Mouse (Mus musculus): Measurements from ENCODE around the gene BC051019. TPM values are rescaled to one million over a fixed set of nuclear protein-coding genes. Genes with fewer than 3 reads are reported as not detected.

Gene BC051019
- polyA plus RNA-seq (2015; fragmentation: Nextera tagmentation; extraction: Ambion mirVana) = 1.00 and 1.5 TPM in 2 replicates

DNA sequence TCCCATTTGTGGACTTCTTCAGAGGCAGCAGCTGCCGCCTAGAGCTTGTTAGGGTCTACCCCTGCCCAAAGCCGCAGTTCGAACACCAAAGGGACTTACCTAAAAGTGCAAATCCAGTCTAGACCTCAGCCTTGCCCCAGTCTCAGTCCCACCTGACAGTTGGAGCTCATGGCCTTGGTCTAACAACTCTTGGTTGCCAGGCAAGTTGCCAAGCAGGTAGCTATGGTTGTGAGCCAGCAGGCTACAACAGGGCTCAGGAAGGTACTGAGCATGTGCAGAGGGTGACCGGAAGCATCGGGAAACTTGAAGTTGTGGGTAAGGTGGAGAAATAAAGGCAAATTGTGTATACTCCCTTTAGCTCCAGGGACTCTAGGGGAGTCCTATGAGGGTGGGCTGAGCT, at the start of gene BC051019:
BC051019 (minus strand) TSS at position 154 of the 400 bp plus-strand sequence.
- no peak within 1 kb of the TSS for H3K9ac ChIP-seq (ENCODE audit: low read length)
- no peak within 1 kb of the TSS for H3K27ac ChIP-seq (ENCODE audit: low read length)
- H3K9me3 ChIP-seq (replicated peaks; ENCODE audit: control insufficient read depth, low read length) = peaks cover 3% of the 10 kb centered on the region
- no peaks in the 10 kb centered on the region for H3K27me3 ChIP-seq (ENCODE audit: control insufficient read depth, insufficient read depth, low read length)
- no peak within 1 kb of the TSS for H3K4me2 ChIP-seq (ENCODE audit: low read depth, low read length)
- ATAC-seq (replicated peaks; ENCODE audit: extremely low read depth, insufficient read depth, low FRiP score) = no peak
- H3K4me3 ChIP-seq (ENCODE audit: low read length) = no peak within 1 kb of the TSS
- H3K4me1 ChIP-seq (ENCODE audit: control insufficient read depth, insufficient read depth, low read length) = no peaks in the 10 kb centered on the region; the same call in 1 of the 2 replicates
- H3K36me3 ChIP-seq (ENCODE audit: control insufficient read depth, insufficient read depth) = no peaks in the 10 kb centered on the region
- 86% methylated on average over 5 of the region's 5 CpGs for WGBS

DNA sequence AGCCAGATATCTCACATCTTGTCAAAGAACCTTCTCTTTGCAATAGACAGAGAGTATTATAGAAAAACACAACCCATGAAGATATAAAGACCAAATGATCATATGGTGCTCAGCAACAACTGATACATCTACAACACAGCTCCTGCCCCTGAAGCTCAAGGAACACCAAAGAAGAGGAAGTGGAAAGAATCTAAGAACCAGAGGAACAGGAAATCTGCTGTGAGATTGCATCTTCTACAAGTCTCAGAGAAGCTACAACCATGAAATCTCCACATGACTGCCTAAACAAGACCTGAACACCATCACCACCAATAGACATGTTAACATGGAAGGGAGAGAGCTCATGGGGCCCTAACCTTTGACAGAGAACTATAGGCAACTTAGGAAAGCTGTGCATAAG, 48.6 kb upstream of the BC051019 start:
- H3K27ac ChIP-seq (ENCODE audit: low read length) = no peak overlapping the region
- no peak overlapping the region for H3K4me2 ChIP-seq (ENCODE audit: low read depth, low read length)
- H3K4me3 ChIP-seq (ENCODE audit: low read length) = no peak overlapping the region
- no peak overlapping the region for H3K9ac ChIP-seq (ENCODE audit: low read length)
- no peaks in the 10 kb centered on the region for H3K4me1 ChIP-seq (ENCODE audit: control insufficient read depth, insufficient read depth, low read length)
- no peaks in the 10 kb centered on the region for H3K27me3 ChIP-seq (ENCODE audit: control insufficient read depth, insufficient read depth, low read length)
- no peaks in the 10 kb centered on the region for H3K9me3 ChIP-seq (replicated peaks; ENCODE audit: control insufficient read depth, low read length)
- ATAC-seq (replicated peaks; ENCODE audit: extremely low read depth, insufficient read depth, low FRiP score) = no peak
- no peaks in the 10 kb centered on the region for H3K36me3 ChIP-seq (ENCODE audit: control insufficient read depth, insufficient read depth)

DNA sequence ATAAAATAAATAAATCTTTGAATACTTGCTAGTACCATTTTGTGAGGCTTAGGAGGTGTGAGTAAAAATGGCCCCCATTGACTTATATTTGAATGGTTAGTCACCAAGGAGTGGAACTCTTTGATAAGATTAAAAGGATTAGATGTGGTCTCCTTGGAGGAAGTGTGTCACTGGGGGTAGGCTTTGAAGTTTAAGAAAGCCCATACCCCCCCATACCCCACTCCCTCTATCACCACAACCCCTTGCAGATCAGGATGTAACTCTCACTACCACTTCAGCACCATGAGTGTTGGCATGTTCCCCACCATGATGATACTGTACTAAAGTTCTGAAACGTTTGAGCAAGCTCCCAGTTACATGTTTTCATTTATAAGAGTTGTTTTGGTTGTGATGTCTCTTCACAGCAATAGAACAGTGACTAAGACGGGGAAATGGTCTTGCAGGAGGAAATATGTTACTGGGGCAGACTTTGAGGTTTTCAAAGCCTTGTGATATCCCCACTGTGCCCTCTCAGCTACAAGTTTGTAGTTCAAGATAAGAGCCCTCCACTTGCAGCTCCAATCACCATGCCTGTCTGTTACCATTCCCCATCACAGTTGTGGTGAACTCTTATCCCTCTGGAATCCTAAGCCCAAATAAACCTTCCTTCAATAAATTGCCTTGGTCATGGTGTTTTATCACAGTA, 45.2 kb upstream of the BC051019 start:
- no peak overlapping the region for H3K27ac ChIP-seq (ENCODE audit: low read length)
- H3K27me3 ChIP-seq (ENCODE audit: control insufficient read depth, insufficient read depth, low read length) = no peaks in the 10 kb centered on the region
- no peaks in the 10 kb centered on the region for H3K36me3 ChIP-seq (ENCODE audit: control insufficient read depth, insufficient read depth)
- H3K4me3 ChIP-seq (ENCODE audit: low read length) = no peak overlapping the region
- no peaks in the 10 kb centered on the region for H3K4me1 ChIP-seq (ENCODE audit: control insufficient read depth, insufficient read depth, low read length)
- ATAC-seq (replicated peaks; ENCODE audit: extremely low read depth, insufficient read depth, low FRiP score) = no peak
- no peaks in the 10 kb centered on the region for H3K9me3 ChIP-seq (replicated peaks; ENCODE audit: control insufficient read depth, low read length)
- H3K4me2 ChIP-seq (ENCODE audit: low read depth, low read length) = no peak overlapping the region
- no peak overlapping the region for H3K9ac ChIP-seq (ENCODE audit: low read length)
- 24% methylated on average over 2 of the region's 2 CpGs for WGBS

DNA sequence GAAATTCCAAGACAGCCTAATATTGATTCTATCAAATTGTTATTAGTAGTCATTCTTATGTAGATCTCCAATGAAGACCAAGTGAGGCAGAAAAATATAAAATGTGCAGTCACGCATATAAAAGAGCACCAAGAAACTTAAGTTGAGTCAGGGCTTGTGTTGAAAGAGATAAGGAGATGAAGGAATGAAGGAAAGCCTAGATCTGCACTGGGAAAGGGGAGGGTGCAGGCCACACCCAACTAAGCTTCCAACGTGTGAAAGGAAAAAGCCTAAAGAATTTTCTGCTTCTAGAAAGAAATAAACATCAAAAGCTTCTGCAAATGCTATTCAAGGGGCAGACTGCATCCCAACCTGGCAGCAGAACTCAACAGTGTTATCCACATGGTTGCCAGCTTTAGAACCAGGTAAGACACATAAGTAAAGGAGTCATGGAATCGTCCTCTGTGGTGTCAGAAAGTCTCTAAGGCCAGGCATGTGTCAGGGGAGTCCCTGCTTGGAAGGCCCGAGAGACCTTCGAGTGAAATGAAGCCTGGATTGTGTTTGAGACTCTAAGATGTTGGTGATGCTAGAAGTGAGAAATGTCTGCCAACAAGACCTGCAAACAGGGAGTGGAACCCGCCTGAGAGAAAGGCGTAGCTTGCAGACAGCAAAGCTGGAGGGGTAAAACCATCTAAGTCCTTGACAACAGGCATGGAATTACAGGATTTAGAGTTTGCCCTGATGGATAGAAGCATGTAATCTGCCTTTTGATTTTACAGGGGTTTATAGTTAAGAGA, 44.1 kb upstream of the BC051019 start:
- Histone ChIP-seq H3K27ac (ENCODE audit: low read length) (no peak overlapping the region), H3K9ac (ENCODE audit: low read length) (no peak overlapping the region), H3K9me3 (replicated peaks; ENCODE audit: control insufficient read depth, low read length) (no peaks in the 10 kb centered on the region), H3K4me3 (ENCODE audit: low read length) (no peak overlapping the region), H3K36me3 (ENCODE audit: control insufficient read depth, insufficient read depth) (no peaks in the 10 kb centered on the region), H3K4me1 (ENCODE audit: control insufficient read depth, insufficient read depth, low read length) (no peaks in the 10 kb centered on the region), H3K27me3 (ENCODE audit: control insufficient read depth, insufficient read depth, low read length) (no peaks in the 10 kb centered on the region), H3K4me2 (ENCODE audit: low read depth, low read length) (no peak overlapping the region)
- WGBS = 80% methylated on average over 7 of the region's 7 CpGs
- no peak for ATAC-seq (replicated peaks; ENCODE audit: extremely low read depth, insufficient read depth, low FRiP score)

DNA sequence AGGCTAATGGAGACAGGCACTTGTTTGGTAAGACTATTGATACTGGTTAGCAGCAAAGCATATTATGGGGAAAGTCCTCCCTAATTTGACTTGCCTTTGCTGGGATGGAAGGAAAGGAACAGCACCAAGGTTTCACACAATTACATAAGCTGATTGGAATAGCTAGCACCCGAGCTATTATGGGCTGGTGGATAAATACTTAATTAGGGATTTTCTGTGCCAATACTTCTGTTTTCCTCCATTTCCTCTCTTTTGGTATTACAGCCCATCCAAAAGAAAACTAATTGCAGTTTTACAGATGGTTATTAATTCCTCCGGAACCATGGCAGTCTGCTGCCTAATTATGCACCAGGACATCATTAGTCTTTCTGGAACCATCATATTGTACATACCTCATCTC, 40.4 kb upstream of the BC051019 start:
- no peak overlapping the region for H3K9ac ChIP-seq (ENCODE audit: low read length)
- H3K27me3 ChIP-seq (ENCODE audit: control insufficient read depth, insufficient read depth, low read length) = no peaks in the 10 kb centered on the region
- no peak overlapping the region for H3K27ac ChIP-seq (ENCODE audit: low read length)
- no peak for ATAC-seq (replicated peaks; ENCODE audit: extremely low read depth, insufficient read depth, low FRiP score)
- WGBS = 63% methylated on average over 2 of the region's 2 CpGs
- no peaks in the 10 kb centered on the region for H3K9me3 ChIP-seq (replicated peaks; ENCODE audit: control insufficient read depth, low read length)
- no peaks in the 10 kb centered on the region for H3K36me3 ChIP-seq (ENCODE audit: control insufficient read depth, insufficient read depth)
- H3K4me2 ChIP-seq (ENCODE audit: low read depth, low read length) = no peak overlapping the region
- H3K4me1 ChIP-seq (ENCODE audit: control insufficient read depth, insufficient read depth, low read length) = no peaks in the 10 kb centered on the region
- H3K4me3 ChIP-seq (ENCODE audit: low read length) = no peak overlapping the region

DNA sequence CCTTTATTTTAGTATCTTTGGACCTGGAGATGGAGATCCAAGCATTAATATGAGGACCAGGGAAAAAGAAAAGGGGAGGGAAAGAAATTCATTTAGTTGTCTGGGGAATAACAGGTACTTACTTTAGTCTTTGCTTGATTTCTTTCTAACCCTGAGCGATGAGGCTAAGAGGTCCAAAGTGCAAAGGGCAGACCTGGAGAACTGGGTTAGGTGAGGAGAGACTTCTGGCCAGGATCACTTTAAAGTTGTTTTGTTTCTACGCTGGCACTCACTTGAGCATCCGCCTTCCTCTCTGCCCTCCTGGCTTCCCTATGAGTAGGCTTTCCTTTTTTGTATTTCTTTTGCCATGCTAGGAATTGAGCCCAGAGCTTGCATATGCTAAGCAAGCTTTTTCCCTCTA, 32.6 kb upstream of the BC051019 start:
- 100% methylated on average over 3 of the region's 3 CpGs for WGBS
- Histone ChIP-seq H3K4me3 (ENCODE audit: low read length) (no peak overlapping the region), H3K9me3 (replicated peaks; ENCODE audit: control insufficient read depth, low read length) (no peaks in the 10 kb centered on the region), H3K4me2 (ENCODE audit: low read depth, low read length) (no peak overlapping the region), H3K4me1 (ENCODE audit: control insufficient read depth, insufficient read depth, low read length) (peaks cover 7% of the 10 kb centered on the region), H3K9ac (ENCODE audit: low read length) (no peak overlapping the region), H3K27me3 (ENCODE audit: control insufficient read depth, insufficient read depth, low read length) (no peaks in the 10 kb centered on the region), H3K27ac (ENCODE audit: low read length) (no peak overlapping the region), H3K36me3 (ENCODE audit: control insufficient read depth, insufficient read depth) (no peaks in the 10 kb centered on the region)
- ATAC-seq (replicated peaks; ENCODE audit: extremely low read depth, insufficient read depth, low FRiP score) = no peak

DNA sequence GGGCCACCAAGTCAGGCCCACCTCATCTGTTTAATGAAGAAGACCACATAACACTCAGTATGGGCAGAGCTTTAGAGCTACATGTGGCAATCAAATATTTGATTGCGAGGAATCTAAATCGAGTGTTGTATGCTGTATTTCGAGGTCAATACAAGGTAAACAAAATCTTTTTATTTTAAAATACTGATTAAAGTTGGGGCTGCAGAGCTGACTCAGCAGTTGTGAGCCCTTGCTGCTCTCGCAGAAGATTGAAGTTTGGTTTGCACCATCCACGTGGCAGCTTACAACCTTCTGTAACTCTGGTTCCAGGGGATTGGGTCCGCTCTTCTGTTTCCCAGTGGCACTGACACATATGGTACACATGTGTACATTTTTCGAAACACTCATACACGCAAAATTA, 30.4 kb upstream of the BC051019 start:
- no peak overlapping the region for H3K27ac ChIP-seq (ENCODE audit: low read length)
- ATAC-seq (replicated peaks; ENCODE audit: extremely low read depth, insufficient read depth, low FRiP score) = no peak
- H3K4me1 ChIP-seq (ENCODE audit: control insufficient read depth, insufficient read depth, low read length) = peaks cover 14% of the 10 kb centered on the region
- H3K9ac ChIP-seq (ENCODE audit: low read length) = no peak overlapping the region
- 90% methylated on average over 8 of the region's 8 CpGs for WGBS
- no peaks in the 10 kb centered on the region for H3K36me3 ChIP-seq (ENCODE audit: control insufficient read depth, insufficient read depth)
- H3K27me3 ChIP-seq (ENCODE audit: control insufficient read depth, insufficient read depth, low read length) = no peaks in the 10 kb centered on the region
- H3K4me3 ChIP-seq (ENCODE audit: low read length) = no peak overlapping the region
- H3K4me2 ChIP-seq (ENCODE audit: low read depth, low read length) = no peak overlapping the region
- no peaks in the 10 kb centered on the region for H3K9me3 ChIP-seq (replicated peaks; ENCODE audit: control insufficient read depth, low read length)

DNA sequence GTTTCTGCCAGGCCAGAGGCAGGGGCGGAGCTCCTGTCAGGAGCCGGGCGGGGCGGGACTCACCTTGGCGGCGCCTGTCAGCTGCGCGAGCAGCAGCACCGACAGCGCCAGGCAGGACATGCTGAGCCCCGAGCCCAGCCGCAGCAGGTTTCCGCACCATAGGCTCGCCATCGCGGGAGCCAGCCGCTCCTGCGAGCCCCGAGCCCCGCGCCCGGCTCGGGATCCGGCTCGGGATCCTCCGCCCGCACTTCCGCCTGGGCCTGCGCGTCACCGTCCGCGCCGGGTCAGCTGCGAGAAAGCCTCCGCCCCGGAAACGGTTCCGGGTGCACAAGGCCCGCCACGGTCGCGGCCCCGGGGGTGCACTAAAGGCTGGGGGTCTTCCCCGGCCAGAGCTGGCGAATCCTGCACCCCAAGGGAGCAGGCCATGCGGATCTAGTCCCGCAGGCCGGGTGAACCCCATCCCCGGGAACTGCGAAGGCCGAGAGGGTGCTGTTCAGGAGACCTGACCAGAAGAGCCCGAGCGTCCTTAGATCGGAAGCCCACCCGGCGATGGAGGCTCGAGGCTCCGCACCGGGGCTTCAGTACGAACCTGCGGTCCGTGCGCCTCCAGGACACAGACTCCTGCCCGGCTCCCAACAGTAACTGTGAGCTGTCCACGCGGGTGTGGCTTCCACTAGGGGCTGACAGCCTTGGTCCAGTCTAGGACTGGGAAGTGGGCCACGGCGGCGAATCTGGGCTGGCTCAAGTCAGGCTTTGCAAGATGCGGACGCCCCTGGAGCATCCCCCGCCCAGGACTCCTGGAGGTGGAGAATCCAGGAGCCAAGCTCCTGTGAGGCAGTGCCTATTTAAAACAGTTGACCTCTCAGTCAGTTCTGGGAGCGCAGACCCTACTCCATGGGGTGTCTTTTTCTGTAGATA, 28.6 kb upstream of the BC051019 start, which contains the start of gene Tmem9b:
Tmem9b (minus strand) TSS at position 868 of the 918 bp plus-strand sequence.
- peak within 1 kb of the TSS; percentile 82 for H3K9ac ChIP-seq (ENCODE audit: low read length)
- peak within 1 kb of the TSS; percentile 75 for H3K27ac ChIP-seq (ENCODE audit: low read length)
- peak; percentile 90 for ATAC-seq (replicated peaks; ENCODE audit: extremely low read depth, insufficient read depth, low FRiP score)
- H3K9me3 ChIP-seq (replicated peaks; ENCODE audit: control insufficient read depth, low read length) = no peaks in the 10 kb centered on the region
- H3K4me1 ChIP-seq (ENCODE audit: control insufficient read depth, insufficient read depth, low read length) = peaks cover 14% of the 10 kb centered on the region
- H3K27me3 ChIP-seq (ENCODE audit: control insufficient read depth, insufficient read depth, low read length) = no peaks in the 10 kb centered on the region
- H3K36me3 ChIP-seq (ENCODE audit: control insufficient read depth, insufficient read depth) = no peaks in the 10 kb centered on the region
- WGBS = under 1% methylated on average over 74 of the region's 74 CpGs
- peak within 1 kb of the TSS; percentile 69 for H3K4me3 ChIP-seq (ENCODE audit: low read length)
- peak within 1 kb of the TSS; percentile 87 for H3K4me2 ChIP-seq (ENCODE audit: low read depth, low read length)

All from heart, embryonic 16.5 days (tissue).